Mouse (Mus musculus) brain, embryonic 14.5 days (tissue): ENCODE data around the gene Cfap221.

ENCODE experiments used
- CTCF ChIP-seq: fragments of 200-500 bp; IDR thresholded peaks from 2 replicates; pipeline ENCODE4 v1.5.1; 2012; ENCODE audit warnings: inconsistent platforms, mild to moderate bottlenecking, moderate library complexity, borderline replicate concordance; ENCODE audit not compliant: insufficient read depth, insufficient read length; ENCODE audit errors: extremely low read depth
- POLR2A ChIP-seq: fragments of 200-500 bp; IDR thresholded peaks from 2 replicates; pipeline ENCODE4 v1.6.1; 2012; ENCODE audit warnings: mild to moderate bottlenecking, inconsistent platforms, borderline replicate concordance; ENCODE audit not compliant: poor library complexity, insufficient read depth, insufficient read length, severe bottlenecking; ENCODE audit errors: extremely low read depth

GRCm38 (mm10) chr1:119902551-119903230, 94.3 kb downstream of the Cfap221 start:
- TF ChIP-seq POLR2A (no peak), CTCF (no peak)
